Mouse (Mus musculus) embryo, embryonic 9.5 days (tissue): Measurements from ENCODE around the gene Ripor2.

ENCODE experiments used
- DNase-seq: peaks from one replicate; pipeline ENCODE4 v3.0.0-alpha.2; 2017; ENCODE audit errors: extremely low spot score

Gene Ripor2

DNA sequence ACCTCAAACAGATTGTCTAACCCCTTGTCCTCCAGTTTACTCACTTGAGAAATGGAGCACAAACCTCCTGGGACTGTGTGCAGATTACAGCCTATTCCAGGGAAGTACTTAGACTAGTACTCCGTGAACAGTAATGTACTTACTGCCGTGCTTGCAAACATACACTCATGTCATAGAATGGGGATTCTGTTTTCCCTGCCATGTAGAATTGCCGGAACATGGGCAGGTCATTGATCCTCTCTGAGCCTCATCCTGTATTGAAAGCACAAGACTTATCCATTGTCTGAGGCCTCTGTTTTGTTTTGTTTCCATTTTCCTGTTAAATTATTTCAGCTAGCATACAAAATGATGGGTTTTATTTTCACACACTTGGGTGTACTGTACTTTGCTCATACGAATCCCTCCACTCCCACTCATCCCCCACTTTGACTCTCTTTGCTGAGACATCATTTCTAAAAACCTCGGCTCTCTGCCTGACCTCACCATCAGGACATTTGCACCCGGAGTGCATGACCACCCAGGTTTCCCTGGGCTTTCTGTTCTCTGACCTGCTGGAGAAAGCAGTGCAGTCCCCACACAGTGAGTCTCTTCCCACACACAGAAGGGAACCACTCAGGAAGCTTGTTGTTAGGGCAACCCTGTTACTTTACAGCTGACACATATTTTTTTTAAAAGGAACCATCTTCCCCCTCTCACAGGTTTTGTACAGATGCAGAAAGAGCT lies 35.2 kb downstream of the Ripor2 start:
- DNase-seq, result no peak

DNA sequence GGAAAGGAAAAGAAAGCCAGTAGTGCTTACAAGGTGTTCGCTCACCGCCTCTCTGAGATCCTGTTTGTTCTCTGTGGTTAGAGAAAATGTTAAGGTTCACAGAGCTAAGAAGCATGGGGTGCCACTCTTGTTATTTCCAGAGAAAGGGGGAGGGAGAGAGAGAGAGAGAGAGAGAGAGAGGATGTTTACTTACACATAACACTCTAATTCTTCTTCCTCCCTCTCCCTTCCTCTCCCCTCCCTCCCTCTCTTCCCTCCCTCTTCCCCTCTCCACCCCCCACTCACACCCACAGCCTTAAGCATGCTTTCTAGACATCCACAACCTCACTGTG lies 35.8 kb downstream of the Ripor2 start:
- DNase-seq, result no peak

- no peak for DNase-seq
Observed at GRCm38 (mm10) chr13:24619711-24620110, 37.7 kb downstream of the Ripor2 start.

GRCm38 (mm10) chr13:24620439-24620838 lies 38.5 kb downstream of the Ripor2 start:
- DNase-seq, result peak; percentile 45

DNA sequence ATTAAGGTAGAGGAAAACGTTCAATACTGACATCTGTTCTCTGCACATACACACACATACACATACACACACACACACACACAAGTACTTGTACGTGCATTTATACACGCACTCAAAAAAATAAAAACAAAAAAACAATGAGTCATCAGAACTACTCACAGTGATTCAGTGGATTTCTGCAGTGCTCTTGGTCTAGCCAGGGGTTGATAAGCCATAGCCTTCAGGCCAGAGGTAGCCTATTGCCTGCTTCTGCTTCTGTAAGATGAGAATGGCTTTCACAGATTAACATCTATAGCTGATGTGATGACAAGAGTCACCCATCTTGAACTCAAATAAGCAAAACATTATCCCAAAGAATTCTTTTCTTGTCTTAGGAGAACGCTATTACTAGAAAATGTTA lies 41.6 kb downstream of the Ripor2 start:
- no peak for DNase-seq

GRCm38 (mm10) chr13:24625071-24625470 lies 43.1 kb downstream of the Ripor2 start:
- no peak for DNase-seq

- no peak for DNase-seq
Observed at GRCm38 (mm10) chr13:24626698-24627436, 44.9 kb downstream of the Ripor2 start.

DNA sequence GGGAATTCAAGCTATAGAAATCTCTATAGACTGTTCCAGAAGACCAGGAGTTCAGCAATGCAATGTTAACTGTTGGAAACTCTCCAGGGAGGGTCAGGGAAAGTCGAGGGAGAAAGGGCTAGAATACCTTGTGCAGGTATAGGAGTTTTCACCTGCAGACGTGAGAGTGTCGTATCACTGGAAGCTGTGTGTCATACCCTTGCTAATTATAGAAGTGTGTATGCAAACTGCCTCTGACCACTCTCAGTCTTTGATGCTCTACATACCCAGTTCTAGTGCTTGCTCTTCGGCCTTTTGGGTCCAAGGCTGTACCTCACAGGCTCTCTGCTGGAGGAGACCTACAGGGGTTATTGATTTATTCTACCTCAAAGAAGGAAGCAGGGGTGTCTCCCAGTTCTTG lies 46.2 kb downstream of the Ripor2 start:
- no peak for DNase-seq

- no peak for DNase-seq
Observed at GRCm38 (mm10) chr13:24629073-24629621, 47.2 kb downstream of the Ripor2 start.

- DNase-seq, result no peak
Observed at GRCm38 (mm10) chr13:24630364-24630763, 48.4 kb downstream of the Ripor2 start.

DNA sequence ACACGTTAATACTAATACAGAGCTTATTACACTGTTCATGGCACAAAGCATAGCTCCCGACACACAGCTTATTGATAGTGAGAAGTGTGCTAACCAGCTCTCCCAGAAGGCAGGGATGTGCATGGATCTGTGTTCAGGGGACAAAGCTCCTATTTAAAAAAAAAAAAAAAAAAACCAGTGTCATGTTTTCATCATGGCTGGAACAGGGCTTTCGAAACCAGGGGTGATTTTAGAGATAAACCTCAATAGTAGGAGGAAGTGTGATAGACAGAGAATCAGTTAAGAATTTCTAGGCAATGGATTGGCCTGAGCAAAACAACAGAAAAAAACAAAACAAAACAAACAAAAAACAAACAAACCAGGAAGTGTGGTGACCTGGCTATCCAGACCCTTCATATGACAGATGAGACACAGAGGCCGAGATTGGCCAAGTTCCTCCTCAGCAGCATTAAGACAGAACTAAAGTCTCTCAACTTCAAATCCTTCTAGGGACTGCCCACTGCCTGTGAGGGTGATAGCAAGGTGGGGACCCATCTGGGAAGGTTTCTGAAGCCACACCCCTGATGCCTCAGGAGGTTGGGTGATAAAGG lies 51.1 kb downstream of the Ripor2 start:
- DNase-seq, result no peak

DNA sequence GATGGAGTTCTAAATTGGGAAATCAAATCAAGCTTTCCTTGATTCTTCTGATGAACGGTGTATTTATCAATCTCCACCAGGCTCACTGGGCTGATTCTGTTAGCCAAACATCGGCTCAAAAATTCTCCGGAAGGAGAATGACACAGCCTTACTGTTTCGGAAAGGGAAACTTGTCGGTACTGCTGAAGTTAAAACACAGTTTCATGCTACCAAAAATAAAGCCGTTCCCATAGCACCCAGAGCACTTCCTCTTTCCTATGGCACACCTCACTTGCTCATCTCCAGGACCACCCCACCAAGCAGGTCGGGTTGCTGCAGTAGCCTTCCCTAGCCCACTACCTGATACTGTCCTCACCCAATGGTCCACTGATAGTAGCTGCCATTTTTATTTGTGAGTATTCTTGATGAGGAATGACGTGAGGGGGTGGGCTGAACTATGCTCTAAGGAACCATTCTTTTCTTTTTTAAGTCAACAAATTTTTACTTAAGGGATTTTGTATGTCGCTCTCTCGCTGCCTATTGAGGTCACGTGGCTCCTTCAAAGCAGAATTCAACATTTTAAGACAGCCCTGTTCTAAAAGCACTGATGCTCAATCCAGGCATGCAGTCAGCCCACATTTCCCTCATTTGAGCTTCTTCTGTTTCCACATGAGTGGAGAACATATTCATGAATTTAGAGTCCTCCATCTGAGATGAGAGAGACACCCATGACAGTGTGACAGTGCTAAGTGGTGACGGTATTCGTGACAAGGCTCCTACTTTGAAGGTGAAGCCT lies 52.5 kb downstream of the Ripor2 start:
- no peak for DNase-seq

DNA sequence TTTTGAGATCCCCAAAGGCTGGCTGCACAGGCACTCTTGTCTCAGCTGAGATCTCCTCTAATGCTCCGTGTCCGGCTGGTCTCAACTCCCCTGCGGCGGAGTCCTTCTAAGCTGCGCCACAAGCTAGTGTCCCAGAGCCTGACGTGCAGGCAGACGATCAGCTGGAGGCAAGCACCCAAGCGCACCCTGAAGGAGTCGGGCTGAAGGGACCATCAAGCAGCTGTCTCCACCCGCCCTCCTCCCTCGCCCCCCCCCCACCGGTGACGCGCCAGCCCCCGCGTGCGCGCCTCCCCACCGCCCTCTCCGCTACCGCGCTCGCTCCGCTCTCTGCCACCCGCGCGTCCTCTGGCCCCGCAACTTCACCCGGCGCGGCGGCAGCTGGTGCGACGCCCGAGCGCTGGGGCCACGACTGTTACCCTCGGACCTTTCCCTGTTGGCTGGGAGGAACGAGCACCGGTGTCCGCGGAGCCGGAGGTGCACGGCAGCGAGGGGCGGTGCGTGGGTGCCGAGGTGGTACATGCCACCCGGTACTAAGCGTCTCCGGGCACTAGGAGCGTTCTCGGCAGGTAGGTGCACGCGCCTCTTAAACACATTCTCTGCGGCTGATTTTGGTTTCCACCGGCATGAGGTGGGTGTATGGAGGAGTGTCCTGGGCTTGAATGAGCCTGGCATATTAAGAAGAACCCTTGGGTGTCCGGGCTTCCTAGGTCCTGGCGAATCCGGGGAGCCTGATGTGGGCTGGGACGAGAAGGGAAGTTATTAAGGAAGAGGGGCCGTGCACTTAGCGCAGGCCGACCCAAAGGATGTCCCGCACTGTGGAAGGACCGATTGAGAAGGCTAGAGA lies 56.6 kb downstream of the Ripor2 start:
- peak; percentile 38 for DNase-seq

DNA sequence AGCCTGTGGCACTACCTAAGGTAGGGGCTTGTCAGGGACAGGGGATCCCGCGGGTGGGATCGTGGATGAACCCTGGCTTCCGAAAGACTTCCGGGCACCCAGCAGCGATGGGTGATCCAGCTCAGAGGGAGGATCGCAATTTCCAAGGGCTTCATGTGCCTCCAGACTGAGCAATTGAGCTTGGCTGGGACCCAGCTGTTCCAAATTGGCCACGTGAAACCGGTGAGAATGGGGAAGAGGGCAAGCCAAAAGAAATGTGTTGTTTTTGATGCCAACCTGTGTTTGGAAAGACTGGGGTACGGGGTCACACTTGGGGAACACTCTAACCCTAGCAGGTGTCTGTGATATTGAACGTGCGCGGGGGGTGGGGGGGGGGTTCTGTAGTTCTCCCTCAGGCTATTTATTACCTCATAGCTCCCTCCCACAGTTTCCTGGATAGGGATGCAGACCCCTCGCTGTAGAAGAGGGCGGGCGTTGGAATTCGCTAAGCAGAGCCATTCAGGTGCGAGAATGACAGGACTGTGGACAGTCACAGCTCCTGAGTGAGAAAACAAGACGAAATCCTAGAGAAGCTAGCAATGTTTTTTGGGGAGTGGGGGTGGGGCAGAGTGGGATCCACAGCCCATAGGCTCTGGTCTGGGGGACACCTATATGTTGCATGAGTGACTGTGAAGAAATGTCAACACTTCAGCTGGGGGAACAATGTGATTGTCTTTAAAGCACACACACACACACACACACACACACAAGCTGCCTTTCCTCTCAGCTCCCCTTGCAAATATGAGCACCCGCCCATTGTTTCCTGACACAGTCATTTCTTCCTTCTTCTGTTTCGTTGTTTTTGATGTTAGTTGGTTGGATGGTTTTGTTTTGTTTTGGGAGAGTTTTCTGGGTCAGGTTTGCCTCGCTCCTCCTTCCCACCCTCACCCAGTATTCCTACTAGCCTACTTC lies 57.5 kb downstream of the Ripor2 start:
- no peak for DNase-seq

GRCm38 (mm10) chr13:24640166-24640560 lies 58.2 kb downstream of the Ripor2 start:
- no peak for DNase-seq

DNA sequence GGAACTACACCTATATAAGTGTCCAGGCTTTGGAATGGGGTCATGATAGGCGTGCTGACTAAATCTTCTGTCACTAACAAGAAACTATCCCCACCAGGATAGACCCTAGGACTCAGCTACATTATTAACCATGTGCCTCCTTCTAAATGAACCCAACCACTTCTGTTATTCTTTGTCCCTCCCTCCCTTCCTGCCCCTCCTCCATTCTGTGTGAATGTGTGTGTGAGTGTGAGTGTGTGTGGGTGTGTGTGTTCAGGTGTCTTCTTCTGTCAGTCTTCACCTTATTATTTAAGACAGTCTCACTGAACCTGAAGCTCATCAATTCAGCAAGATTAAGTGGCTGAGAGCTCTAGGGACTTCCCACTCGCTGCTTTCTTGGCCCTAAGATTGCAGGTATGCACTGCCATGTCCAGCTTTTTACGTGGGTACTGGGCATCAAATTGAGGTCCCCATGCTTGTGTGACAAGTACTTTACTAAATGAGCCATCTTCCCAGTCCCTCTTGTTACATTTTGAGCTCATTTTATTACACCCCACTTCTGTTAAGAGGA lies 58.9 kb downstream of the Ripor2 start:
- DNase-seq, result no peak

DNA sequence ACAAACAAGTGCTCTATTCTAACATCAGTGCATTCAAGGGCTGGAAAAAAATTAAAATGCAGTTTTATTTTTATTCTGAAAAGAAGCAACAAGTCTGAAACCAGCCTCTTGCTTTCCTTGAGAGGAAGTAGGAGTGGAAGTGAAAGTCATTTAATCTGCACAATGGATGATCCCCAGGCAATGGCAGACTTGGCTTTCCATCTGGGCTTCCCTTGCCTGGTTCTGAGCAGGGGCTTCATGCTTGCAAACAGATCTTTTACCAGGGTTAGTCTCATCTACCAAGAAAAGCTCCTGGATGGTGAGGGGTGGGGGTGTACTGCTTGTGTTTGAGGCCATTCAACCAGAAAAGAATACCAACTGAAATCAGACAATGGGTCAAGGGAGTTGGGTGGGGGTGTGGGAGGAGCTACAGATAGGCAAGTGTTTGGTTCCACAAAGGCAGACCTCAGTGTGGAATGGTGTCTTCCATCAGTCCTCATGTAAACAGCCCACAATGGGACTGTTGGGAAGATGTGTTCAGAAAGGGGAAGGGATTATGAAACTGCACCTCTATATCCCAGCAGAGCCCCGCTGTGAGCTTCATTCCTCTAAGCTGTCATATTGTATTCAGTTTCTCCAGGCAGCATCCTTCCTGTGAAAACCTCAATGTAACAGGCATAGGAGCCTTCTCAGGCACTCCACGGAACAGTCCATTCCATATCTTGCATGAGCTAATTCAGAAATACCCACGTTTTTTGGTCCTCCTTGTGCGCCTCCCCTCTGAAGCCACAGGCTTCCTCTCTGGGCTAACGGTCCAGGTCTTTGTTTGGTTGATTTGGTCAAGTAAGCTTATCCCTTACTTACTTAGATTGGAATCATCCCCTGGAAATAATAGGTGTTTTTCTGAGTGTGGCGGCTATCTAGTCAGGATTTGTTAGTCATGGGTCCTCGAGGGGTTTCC lies 59.8 kb downstream of the Ripor2 start:
- DNase-seq, result peak; percentile 28

DNA sequence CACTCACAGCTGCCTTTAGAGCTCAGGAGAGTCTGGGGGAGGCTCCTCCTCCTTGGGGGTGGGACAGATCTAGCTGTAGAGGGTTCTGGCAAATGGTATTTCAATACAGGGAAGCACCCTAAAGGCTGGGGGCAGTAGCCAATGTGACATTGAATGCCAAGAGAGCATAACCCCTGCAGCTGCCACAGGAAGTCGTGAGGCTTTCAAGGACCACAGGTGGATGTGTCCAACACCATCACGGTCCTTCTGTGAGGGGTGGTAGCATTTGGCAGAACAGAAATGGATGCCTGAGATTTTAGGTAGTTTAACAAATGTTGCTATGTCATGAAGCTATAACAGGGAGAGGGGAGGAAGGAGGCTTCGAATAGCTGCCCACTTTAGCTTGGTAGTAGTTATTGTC lies 63.2 kb downstream of the Ripor2 start:
- DNase-seq, result no peak

DNA sequence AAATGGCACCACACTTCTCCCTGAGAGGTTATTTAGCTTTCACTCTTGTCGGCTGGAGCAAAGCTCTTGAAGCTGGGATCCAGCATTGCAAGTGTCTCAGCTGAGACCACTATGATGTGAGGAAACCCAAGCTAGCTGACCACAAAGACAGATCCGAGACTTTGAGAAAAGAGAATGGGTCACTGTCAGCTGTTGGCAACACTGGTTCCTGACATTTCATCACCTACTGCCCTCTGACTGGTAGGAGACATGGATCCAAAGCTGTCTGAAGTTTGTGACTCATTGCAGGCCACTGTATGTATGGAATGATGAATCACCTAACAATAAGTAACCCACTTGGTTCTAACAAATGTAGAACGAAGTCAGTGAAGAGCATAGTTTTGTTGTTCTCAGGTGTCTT lies 64.3 kb downstream of the Ripor2 start:
- no peak for DNase-seq
